Mouse (Mus musculus): ENCODE data around the gene Zcchc14. TPM values are rescaled to one million over a fixed set of nuclear protein-coding genes. Genes with fewer than 3 reads are reported as not detected.

The Zcchc14 gene
- total RNA-seq (2015; ENCODE audit: low replicate concordance) = not detected in 2 replicates
- total RNA-seq (2017; ENCODE audit: low replicate concordance) = 0.14 TPM in 1 of 2 replicates, not detected in the other

DNA sequence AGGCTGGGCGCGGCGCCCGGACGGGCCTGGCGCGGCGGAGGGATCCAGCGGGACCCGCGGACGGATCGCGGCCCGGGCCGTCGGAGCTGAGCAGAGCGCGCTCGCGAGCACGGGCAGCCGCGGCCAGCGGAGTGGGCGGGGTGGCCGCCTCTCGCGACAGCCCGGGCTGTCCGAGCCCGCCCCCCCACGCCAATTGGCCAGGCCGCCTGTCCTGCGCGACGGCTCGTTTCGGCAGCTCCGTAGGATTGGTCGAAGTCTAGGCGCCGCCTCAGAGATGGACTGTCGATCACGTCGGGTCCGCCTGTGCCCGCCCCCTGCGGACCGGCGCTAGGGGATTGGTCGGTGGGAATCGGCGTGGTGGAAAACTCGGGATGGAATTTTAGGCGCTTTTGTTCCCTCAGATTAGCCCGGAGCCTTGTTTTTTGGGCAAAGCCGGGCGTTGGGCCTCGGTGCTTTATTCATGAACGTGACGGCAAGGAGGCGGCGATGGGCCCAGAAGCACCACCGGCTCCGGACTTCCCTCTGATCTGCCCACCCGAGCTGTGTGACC lies at the start of gene Zcchc14:
Zcchc14 (minus strand) TSS at position 128 of the 550 bp plus-strand sequence.
- no peak for ATAC-seq (replicated peaks; ENCODE audit: low FRiP score, poor library complexity, severe bottlenecking)

DNA sequence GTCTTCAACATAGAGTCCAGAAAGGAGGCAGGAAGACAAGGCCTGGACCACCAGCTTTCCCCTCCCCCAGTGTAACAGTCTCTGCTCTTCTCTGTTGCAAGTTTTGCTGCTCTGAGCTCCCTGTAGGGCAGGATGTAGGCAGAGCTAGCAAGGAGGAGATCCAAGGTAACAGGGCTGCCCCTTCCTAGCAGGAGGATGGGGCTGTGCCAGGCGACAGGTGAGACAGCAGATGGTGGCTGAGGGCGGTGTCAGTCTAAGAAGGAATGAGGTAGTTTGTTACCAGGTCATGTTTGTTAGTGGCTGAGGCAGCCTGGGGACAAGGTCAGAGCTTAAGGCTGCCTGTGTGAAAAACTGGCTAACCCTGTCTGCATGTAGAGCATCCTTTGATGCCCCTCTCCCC lies 47.2 kb upstream of the Zcchc14 start:
- no peak for ATAC-seq (replicated peaks; ENCODE audit: low FRiP score, poor library complexity, severe bottlenecking)

DNA sequence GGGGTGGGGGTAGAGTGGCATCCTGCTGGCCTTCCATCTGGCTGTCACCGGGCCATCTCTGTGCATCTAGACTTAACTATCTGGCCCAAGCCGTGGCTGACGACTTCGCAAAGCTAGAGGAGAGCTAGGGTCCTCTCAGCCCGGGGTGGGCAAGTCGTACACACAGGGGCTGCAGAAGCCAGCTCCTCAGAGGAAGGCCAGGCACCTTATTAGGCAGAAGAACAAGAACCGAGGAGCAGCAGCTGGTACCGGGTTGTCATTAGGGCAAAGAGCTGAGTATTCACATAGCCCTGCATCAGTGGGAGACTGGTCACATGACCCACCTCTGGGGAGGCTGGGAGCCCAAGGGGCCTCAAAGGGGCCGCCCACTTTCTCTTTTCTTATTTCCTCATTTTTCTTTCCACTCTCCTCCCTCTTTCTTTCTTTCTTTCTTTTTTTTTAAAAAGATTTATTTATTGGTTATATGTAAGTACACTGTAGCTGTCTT lies 46.0 kb upstream of the Zcchc14 start:
- no peak for ATAC-seq (replicated peaks; ENCODE audit: low FRiP score, poor library complexity, severe bottlenecking)

- no peak for ATAC-seq (replicated peaks; ENCODE audit: low FRiP score, poor library complexity, severe bottlenecking)
Observed at GRCm38 (mm10) chr8:121697735-121698614, 45.3 kb upstream of the Zcchc14 start.

GRCm38 (mm10) chr8:121695585-121696184 lies 43.0 kb upstream of the Zcchc14 start:
- ATAC-seq (replicated peaks; ENCODE audit: low FRiP score, poor library complexity, severe bottlenecking) = no peak

- ATAC-seq (replicated peaks; ENCODE audit: low FRiP score, poor library complexity, severe bottlenecking) = peak; percentile 80; the same call in 1 of the 2 replicates
Observed at GRCm38 (mm10) chr8:121694453-121694852, 41.8 kb upstream of the Zcchc14 start.

GRCm38 (mm10) chr8:121688496-121688895 lies 35.8 kb upstream of the Zcchc14 start:
- ATAC-seq (replicated peaks; ENCODE audit: low FRiP score, poor library complexity, severe bottlenecking) = no peak

- no peak for ATAC-seq (replicated peaks; ENCODE audit: low FRiP score, poor library complexity, severe bottlenecking)
Observed at GRCm38 (mm10) chr8:121687455-121688161, 34.9 kb upstream of the Zcchc14 start.

DNA sequence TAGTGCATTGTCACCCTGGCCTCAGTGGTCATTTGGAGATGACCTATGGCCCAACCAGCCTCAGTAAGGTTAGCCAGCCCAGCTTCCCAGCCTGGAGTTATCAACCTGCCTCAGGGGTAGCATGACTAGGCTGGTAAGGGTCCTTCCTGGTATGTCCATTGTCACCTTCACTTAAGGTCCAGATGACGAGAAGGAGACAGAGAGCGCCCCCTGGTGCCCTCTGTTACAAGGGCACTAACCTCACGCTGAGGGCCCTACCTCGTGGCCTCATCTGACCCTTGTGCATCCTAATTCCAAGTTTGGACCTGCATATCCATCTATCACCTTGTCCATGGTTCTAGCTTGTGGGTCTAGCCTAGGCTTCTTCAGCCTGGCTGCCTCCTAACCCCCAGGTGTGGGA lies 32.7 kb upstream of the Zcchc14 start:
- peak; percentile 63 for ATAC-seq (replicated peaks; ENCODE audit: low FRiP score, poor library complexity, severe bottlenecking)

DNA sequence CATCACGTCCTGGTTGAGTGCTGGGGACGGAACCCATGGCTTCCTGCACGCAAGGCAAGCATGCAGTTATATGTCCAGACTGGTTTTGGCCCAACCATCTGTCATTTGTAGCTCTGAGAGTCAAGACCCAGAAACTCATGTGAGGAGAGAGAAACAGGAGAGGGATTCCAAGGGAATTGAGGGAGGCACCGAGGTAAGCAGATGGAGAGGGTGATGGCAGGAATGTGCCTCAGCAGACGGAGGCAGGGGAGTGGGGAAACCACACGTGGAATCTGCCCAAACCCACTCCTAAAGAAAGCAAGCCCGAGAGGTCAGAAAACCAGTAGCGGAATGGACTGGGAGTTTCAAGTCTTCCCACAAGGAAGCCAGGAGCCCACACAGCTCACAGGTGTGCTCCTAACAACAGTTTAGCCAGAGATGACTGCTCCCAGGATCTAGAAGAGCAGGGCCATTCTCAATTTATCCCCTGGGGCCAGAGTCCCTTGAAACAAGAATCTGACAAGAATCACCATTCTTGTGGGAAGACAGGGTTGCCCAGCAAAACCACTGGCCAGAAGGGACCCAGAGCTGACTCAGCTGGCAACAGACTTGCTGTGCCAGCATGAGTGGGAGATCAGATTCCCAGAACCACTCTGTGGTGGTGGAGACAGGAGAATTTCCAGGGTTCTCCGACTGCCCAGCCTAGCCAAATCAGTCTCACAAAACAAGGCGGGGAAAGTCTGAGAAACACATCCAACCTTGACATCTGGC lies 30.6 kb upstream of the Zcchc14 start:
- no peak for ATAC-seq (replicated peaks; ENCODE audit: low FRiP score, poor library complexity, severe bottlenecking)

GRCm38 (mm10) chr8:121681457-121681856 lies 28.8 kb upstream of the Zcchc14 start:
- no peak for ATAC-seq (replicated peaks; ENCODE audit: low FRiP score, poor library complexity, severe bottlenecking)

GRCm38 (mm10) chr8:121680896-121681295 lies 28.2 kb upstream of the Zcchc14 start:
- no peak for ATAC-seq (replicated peaks; ENCODE audit: low FRiP score, poor library complexity, severe bottlenecking)

DNA sequence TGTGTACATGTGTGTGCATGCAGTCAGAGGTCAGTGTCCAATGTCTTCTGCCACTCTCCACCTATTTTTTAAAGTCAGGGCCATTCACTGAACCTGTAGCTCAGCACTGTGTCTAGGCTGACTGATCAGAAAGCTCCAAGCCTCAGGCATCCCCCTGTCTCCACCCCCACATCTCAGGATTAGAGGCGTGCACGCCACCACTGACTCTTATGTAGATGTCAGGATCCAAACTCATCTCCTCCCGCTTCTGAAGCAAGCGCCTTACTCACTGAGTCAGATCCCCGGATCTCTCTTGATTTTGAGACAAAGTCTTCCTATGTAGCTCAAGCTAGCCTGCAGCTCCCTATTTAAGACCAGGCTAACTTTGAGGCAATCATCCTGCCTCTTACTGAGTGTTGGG lies 26.0 kb upstream of the Zcchc14 start:
- no peak for ATAC-seq (replicated peaks; ENCODE audit: low FRiP score, poor library complexity, severe bottlenecking)

- no peak for ATAC-seq (replicated peaks; ENCODE audit: low FRiP score, poor library complexity, severe bottlenecking)
Observed at GRCm38 (mm10) chr8:121675701-121676100, 23.0 kb upstream of the Zcchc14 start.

- ATAC-seq (replicated peaks; ENCODE audit: low FRiP score, poor library complexity, severe bottlenecking) = no peak
Observed at GRCm38 (mm10) chr8:121675161-121675560, 22.5 kb upstream of the Zcchc14 start.

GRCm38 (mm10) chr8:121674524-121674923 lies 21.8 kb upstream of the Zcchc14 start:
- ATAC-seq (replicated peaks; ENCODE audit: low FRiP score, poor library complexity, severe bottlenecking) = no peak

- no peak for ATAC-seq (replicated peaks; ENCODE audit: low FRiP score, poor library complexity, severe bottlenecking)
Observed at GRCm38 (mm10) chr8:121673917-121674316, 21.2 kb upstream of the Zcchc14 start.

- ATAC-seq (replicated peaks; ENCODE audit: low FRiP score, poor library complexity, severe bottlenecking) = no peak
Observed at GRCm38 (mm10) chr8:121673153-121673552, 20.5 kb upstream of the Zcchc14 start.

- no peak for ATAC-seq (replicated peaks; ENCODE audit: low FRiP score, poor library complexity, severe bottlenecking)
Observed at GRCm38 (mm10) chr8:121669208-121669607, 16.5 kb upstream of the Zcchc14 start.
